Mouse (Mus musculus) ES-E14 (cell line): ENCODE measurements at regions not wholly inside any gene's neighbourhood (a gene's known extent, or its start where the extent isn't known, plus 50 kb on each side); places are given as distances from the start of the nearest gene placed in this dataset.

Experiments used
- CHD2 ChIP-seq: IDR thresholded peaks from 2 replicates; pipeline ENCODE4 v1.6.1; 2014; ENCODE audit warnings: mild to moderate bottlenecking, low read depth, low read length, inconsistent platforms
- HCFC1 ChIP-seq: IDR thresholded peaks from 2 replicates; pipeline ENCODE4 v1.6.1; 2012; ENCODE audit warnings: low read length, inconsistent platforms, borderline replicate concordance; ENCODE audit not compliant: insufficient read depth
- MAFK ChIP-seq: IDR thresholded peaks from 2 replicates; pipeline ENCODE4 v1.6.1; 2014; ENCODE audit warnings: mild to moderate bottlenecking, low read depth, low read length, inconsistent platforms; ENCODE audit not compliant: insufficient read depth

GRCm38 (mm10) chr12:13776687-13777086 lies 375.2 kb downstream of the Fam84a start:
- TF ChIP-seq MAFK (peak; percentile 77), CHD2 (no peak), HCFC1 (no peak)
